Mouse (Mus musculus): ENCODE measurements around the gene Afmid.

The Afmid gene

DNA sequence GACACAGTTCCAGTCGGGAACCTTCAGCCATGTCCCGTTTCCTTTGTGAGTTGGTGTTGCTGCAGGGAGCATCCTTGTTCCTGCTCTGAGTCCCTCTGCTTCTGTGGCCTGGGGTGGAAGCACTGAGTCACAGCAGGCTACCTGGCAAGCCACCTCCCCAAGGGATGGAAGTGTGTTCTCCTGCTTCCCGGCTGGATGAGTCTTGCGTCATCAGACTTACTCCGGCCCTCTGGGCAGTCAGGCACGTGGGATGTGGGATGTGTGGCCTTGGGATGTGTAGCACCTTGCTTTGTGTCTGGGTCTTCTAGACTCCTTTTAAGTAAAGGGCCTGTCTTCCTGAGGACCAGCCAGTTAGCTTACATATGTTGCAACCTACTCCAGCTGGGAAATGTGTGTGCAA, 54.0 kb downstream of the Afmid start:
- no peak for DNase-seq (ENCODE audit: low spot score in 2 of 2)

DNA sequence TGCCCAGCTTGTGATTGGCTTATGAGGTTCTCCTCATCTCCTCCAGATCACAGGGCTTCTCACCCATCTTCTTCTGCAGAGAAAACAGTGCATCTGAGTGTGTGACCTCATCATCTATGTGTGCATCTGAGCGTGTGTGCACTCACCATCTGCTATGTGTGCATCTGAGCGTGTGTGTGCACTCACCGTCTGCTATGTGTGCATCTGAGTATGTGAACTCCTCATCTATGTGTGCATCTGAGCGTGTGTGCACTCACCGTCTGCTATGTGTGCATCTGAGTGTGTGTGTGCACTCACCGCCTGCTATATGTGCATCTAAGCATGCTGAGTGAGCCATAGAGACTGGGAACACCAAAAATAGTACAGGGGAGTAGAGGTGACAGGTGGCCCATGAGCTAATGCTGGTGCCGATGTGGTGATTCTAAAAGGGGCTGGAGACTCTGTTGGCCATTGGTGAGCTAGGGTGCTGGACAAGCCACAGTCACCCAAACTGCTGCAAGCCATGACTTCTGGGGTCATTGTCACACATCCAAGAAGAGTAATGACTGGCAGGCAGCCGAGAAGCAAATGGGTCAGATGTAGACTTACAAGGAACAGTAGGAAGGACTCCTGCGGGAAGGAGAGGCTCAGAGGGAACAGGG, 54.7 kb downstream of the Afmid start:
- no peak for DNase-seq (ENCODE audit: low spot score in 2 of 2)

DNA sequence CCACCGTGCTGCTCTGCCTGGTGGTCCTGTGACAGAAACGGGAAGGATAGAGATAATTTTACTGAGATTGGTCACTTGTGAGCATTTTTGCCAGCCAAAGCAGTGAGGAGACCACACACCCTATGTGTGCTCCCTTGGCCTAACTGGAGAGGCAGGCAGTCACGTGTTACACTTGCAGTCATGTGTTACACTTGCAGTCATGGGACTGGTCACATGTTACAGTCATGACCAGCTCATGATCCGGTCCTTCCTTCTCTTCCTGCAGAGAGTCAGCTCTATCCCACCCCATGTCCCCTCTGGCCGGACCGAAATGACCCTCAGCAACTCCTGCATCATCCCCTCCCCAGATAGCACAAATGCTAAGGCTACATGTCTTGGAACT, 55.2 kb downstream of the Afmid start:
- DNase-seq (ENCODE audit: low spot score in 2 of 2), result no peak

DNA sequence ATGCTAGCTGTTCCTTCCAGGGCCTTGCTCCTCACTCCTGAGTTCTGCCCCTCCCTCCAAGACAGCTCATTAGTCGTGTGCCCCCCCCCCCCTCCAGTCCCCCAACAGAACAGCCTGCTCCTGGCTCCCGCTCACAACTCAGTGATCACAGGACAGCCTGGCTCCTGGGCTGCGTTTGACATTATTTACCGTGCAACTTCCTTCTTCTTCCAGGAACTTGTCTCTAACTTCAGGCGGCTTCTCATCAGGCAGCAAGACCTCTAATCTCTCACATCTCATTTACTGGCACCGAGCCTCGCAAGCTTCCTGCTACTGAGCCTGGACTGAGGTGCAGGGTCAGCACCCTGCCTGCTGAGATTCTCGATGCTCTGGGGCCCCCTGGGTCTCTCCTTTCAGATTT, 56.1 kb downstream of the Afmid start:
- DNase-seq (ENCODE audit: low spot score in 2 of 2), result no peak

DNA sequence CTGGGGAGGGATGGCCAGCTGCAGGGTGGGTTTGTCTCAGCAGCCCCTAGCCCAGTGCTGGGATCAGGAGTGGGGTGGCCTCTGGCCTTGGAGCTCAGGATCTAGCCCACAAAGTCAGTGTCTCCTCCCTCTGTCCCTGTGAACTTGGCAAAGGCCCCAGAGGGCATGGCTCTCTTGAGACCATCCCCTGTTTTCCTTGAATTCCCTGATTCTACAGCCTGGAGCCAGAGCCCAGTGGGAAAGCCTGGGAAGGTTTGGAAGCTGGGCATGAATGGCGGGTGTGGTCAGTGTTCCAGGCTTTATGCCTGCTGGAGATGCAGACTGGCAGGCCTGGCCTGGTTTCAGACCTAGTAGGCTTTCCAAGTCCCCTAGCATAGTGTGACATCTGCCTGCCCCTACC, 56.5 kb downstream of the Afmid start:
- no peak for DNase-seq (ENCODE audit: low spot score in 2 of 2)

DNA sequence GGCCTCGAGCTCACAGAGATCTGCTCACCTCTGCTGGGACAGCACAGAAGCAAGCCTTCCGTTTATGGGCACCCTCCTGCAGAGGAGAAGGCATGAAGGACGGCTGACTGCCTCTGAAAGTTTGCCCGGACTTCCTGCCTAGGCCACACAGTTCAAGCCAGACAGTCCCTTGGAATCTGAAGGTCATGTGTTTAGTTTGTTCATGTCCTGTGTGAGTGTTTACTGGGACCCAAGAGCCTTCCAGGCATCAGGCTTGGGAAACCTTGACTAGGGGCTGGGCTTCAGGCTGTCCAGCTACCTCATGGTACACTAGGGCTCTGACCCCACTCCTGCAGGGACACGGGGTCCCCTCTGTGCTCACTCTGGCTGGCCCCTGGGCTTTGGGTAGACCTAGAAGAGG, 60.3 kb downstream of the Afmid start:
- DNase-seq (ENCODE audit: low spot score in 2 of 2), result no peak

DNA sequence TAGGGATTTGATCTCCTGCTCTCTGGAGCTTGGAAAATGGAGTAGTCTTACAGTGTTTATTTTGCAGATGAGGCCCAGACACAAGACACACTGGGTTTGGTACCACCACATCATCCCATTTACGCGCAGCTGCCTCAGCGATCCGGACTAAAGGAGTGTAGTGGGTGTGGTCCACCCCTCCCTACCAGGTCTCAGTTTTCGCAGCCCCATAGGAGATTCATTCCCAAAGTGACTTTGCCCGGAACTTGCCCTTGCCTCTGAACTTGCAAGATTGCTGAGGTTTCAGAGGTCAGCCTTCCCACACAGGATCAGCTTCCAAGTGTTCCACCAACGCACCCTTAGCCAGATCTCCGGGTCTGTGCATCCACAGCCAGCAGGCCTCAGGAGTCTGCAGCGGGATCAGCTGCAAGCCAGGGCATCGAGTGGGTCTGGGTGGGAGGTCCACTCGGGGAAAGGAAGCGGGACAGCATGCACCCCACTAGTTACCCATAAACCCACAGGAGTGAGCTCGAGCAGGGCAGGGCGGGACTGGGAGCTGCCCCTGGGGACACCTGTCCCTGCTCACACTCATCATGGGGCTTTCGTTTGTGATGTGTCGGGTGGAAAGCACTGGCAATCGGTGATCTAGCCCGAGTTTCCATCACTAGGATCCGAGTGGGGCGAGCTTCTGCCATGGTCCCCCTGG, 62.6 kb downstream of the Afmid start:
- DNase-seq (ENCODE audit: low spot score in 2 of 2), result no peak

DNA sequence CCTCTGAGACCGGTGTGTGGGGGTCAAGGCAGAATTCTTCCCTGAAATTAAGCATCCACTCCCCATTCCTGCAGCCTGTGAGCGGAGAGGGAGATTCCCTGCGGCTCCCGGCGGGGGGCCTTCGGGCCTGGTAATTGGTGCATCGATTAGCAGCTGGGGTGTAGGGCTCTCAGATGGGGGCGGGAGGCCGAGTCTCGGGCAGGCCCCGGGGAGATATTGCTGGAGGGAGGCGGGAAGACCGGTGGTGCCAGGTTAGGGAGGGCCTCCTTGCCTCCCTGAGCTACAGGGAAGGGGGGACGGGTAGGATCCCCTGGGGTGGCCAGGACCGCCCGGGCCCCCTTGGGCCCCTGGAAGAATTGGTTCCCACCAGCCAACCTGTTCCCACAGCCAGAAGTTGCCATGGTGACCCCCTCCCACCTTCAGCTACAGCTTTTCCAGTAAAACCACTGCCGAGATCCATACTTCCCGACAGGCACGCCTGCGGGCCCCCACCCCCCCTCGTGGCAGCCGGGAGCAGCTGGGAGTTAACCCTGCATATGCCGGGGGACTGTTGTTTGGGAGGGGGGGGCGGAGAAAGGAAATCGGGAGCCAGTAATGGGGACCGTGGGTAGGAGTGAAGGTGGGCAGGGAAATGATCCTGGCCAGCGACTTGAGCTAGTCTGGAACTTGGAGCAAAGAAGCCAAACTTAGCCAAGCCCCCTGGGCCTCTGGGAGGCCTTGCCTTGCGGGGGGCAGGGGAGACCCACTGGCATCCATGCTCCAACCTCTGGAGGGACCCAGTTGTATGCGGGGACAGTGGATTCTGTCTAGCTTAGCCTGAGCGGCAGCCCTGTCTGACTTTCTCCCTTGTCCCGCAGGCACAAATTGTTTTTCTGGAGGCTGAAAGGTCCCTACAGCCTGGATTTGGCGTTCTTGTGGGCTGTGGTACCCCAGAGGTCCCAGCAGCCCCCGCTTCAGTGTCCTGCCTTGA, 63.4 kb downstream of the Afmid start:
- DNase-seq (ENCODE audit: low spot score in 2 of 2), result no peak
